20 mouse cellular contexts compared by ENCODE assay signal in the genomic region with DNA sequence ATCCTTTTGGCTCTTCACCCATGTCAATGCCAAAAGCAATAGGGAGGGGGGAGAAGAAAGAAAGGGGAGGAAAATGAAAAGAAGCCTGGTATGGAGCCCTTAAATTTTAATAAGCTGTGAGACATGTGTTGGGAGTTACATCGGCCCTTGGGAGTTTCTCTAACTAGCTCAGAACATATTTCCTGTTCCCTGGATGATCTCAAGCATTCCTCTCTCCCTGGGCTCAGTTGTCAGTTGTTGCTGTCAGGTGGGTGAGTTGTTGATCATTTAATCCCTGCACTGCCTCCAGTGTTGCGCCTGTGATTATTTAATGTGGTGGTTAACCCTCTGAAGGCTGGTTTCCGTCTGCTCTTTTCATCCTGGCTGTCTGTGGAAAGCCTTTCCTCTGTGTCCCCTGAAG.
A peak's percentile ranks its signal among the peaks of the same experiment; 100 is the strongest.
DNase-seq lines count a peak whose midpoint lies in the region; ATAC-seq and TF ChIP-seq lines count a peak whose summit lies in the region.
"Had no signal": no experiment of that assay in that cellular context is flagged by ENCODE, and none has a peak within 500 bp of the region (broad histone marks: within the 10 kb centered on the region; RNA-seq: fewer than 3 reads in every experiment).

No protein-coding gene starts in this region.

- H3K36me3 ChIP-seq in heart, embryonic 14.5 days (ENCODE audit: control insufficient read depth, insufficient read depth, low read length): no peaks in the 10 kb centered on the region
- no peaks in the 10 kb centered on the region; the same call in 1 of the 2 replicates for H3K36me3 ChIP-seq in embryonic facial prominence, embryonic 11.5 days (replicated peaks; ENCODE audit: control insufficient read depth, insufficient read depth, low read depth, low read length)

- H3K9ac ChIP-seq in heart, embryonic 14.5 days (ENCODE audit: low read length): no peak overlapping the region
- H3K9ac ChIP-seq in embryonic facial prominence, embryonic 11.5 days (replicated peaks; ENCODE audit: low read length): no peak overlapping the region
- H3K9ac ChIP-seq: embryonic facial prominence, embryonic 12.5 days; forebrain, embryonic 13.5 days; forebrain, postnatal 0 days had no signal

- TF ChIP-seq CTCF in brain, embryonic 14.5 days (IDR thresholded peaks at IDR 0.05; ENCODE audit: borderline replicate concordance, extremely low read depth, insufficient read depth, insufficient read length): no peak

- no peak overlapping the region for H3K4me3 ChIP-seq in heart, embryonic 14.5 days (ENCODE audit: control insufficient read depth in 1 of 2, insufficient read depth in 1 of 2, low read depth in 1 of 2, low read length in 2 of 2)
- H3K4me3 ChIP-seq in embryonic facial prominence, embryonic 11.5 days (ENCODE audit: low read depth, low read length): no peak overlapping the region
- H3K4me3 ChIP-seq: embryonic facial prominence, embryonic 12.5 days; forebrain, embryonic 13.5 days had no signal

- H3K4me2 ChIP-seq in heart, embryonic 14.5 days (ENCODE audit: low read length): peak overlapping the region; percentile 16; the same call in 1 of the 2 replicates
- no peak overlapping the region for H3K4me2 ChIP-seq in embryonic facial prominence, embryonic 11.5 days (ENCODE audit: low read depth, low read length)
- H3K4me2 ChIP-seq: embryonic facial prominence, embryonic 12.5 days; forebrain, embryonic 13.5 days had no signal

- no peak for TF ChIP-seq POLR2A in brain, embryonic 14.5 days (IDR thresholded peaks at IDR 0.05; ENCODE audit: borderline replicate concordance, extremely low read depth, insufficient read depth, insufficient read length, poor library complexity, severe bottlenecking)

- no peak overlapping the region for H3K27ac ChIP-seq in heart, embryonic 14.5 days (replicated peaks in 1 of 2; ENCODE audit: control insufficient read depth in 1 of 2, insufficient read depth in 1 of 2, low read depth in 2 of 2, low read length in 2 of 2)
- no peak overlapping the region for H3K27ac ChIP-seq in embryonic facial prominence, embryonic 11.5 days (replicated peaks; ENCODE audit: low read depth, low read length)
- H3K27ac ChIP-seq: embryonic facial prominence, embryonic 12.5 days; forebrain, embryonic 13.5 days had no signal

- DNase-seq in heart, postnatal 4 days: no peak
- peak; percentile 28 for DNase-seq in brain, embryonic 14.5 days (ENCODE audit: low read depth)
- peak; percentile 15 for DNase-seq in embryonic facial prominence, embryonic 11.5 days (ENCODE audit: low spot score)
- DNase-seq in hindlimb bud, embryonic 11.5 days (ENCODE audit: extremely low spot score, low read depth, low spot score): peak; percentile 14
- no peak for DNase-seq in urinary bladder, postnatal 10 days (ENCODE audit: low spot score)
- DNase-seq in cerebellum, postnatal 14 days: no peak
- DNase-seq: adrenal gland, adult 8-10 months; adrenal gland, postnatal 36 days; cerebellum, adult 11 months; cerebellum, adult 8-10 months; cerebellum, postnatal 25 days; forebrain, postnatal 0 days; gastrocnemius, postnatal 36 days; heart, adult 11 months; kidney, adult 11 months had no signal

- WGBS in heart, embryonic 14.5 days: 24% methylated on average over 3 of the region's 3 CpGs
- 39% methylated on average over 3 of the region's 3 CpGs for WGBS in embryonic facial prominence, embryonic 11.5 days

- no peak for ATAC-seq in heart, embryonic 14.5 days (ENCODE audit: insufficient number of reproducible peaks, insufficient read depth, low FRiP score, low read depth)
- ATAC-seq in embryonic facial prominence, embryonic 11.5 days (replicated peaks; ENCODE audit: insufficient number of reproducible peaks, low FRiP score, low TSS enrichment, low read depth): no peak
- no peak for ATAC-seq in CD4-positive, CD25-positive, alpha-beta regulatory T cell, adult 4 months
- ATAC-seq: forebrain, embryonic 13.5 days; forebrain, postnatal 0 days; hindbrain, embryonic 16.5 days had no signal

- H3K4me1 ChIP-seq in heart, embryonic 14.5 days (ENCODE audit: control insufficient read depth in 2 of 2, insufficient read depth in 2 of 2, low read length in 2 of 2): peaks cover 14 to 27% of the 10 kb centered on the region in 2 experiments
- H3K4me1 ChIP-seq in embryonic facial prominence, embryonic 11.5 days (ENCODE audit: control insufficient read depth, insufficient read depth, low read length): no peaks in the 10 kb centered on the region
- H3K4me1 ChIP-seq: forebrain, embryonic 13.5 days had no signal

- no peaks in the 10 kb centered on the region for H3K9me3 ChIP-seq in heart, embryonic 14.5 days (ENCODE audit: control insufficient read depth, low read length)
- no peaks in the 10 kb centered on the region for H3K9me3 ChIP-seq in embryonic facial prominence, embryonic 11.5 days (replicated peaks; ENCODE audit: control insufficient read depth, low read length)
- H3K9me3 ChIP-seq: embryonic facial prominence, embryonic 12.5 days; forebrain, embryonic 13.5 days had no signal

- H3K27me3 ChIP-seq in heart, embryonic 14.5 days (ENCODE audit: control insufficient read depth, insufficient read depth, low read length): no peaks in the 10 kb centered on the region
- no peaks in the 10 kb centered on the region for H3K27me3 ChIP-seq in embryonic facial prominence, embryonic 11.5 days (ENCODE audit: control insufficient read depth, insufficient read depth, low read length)
- H3K27me3 ChIP-seq: embryonic facial prominence, embryonic 12.5 days; forebrain, embryonic 13.5 days had no signal

Comparison
In these comparisons a context has a peak if more than half of its experiments do, and no peak if none do; other contexts are left out.
1. DNase-seq: peak in brain, embryonic 14.5 days (single experiment), embryonic facial prominence, embryonic 11.5 days (single experiment) and hindlimb bud, embryonic 11.5 days (single experiment); none in heart, postnatal 4 days (single experiment), urinary bladder, postnatal 10 days (single experiment) and cerebellum, postnatal 14 days (0 of 2).